Mouse (Mus musculus) T-helper 2 cell (primary cell): ENCODE data around the gene Cnep1r1.

ENCODE experiments used
- in situ Hi-C: fragments of 300-600 bp; cut with MboI, MseI; formaldehyde crosslinking; loops from one replicate; pipeline ENCODE4 v1.15.1; 2025; ENCODE audit warnings: high pct_unique_total_duplicates

The Cnep1r1 gene

GRCm38 (mm10) chr8:88118456-88119036, at the start of gene Cnep1r1:
Cnep1r1 (plus strand) TSS chr8:88118769.
- in situ Hi-C loops: no loop called here

- in situ Hi-C loops: no loop called here
Measured at GRCm38 (mm10) chr8:88082183-88082582, 36.4 kb upstream of the Cnep1r1 start.

GRCm38 (mm10) chr8:88088006-88088405, 30.6 kb upstream of the Cnep1r1 start:
- in situ Hi-C loops: no loop called here

- in situ Hi-C loops: no loop called here
Measured at GRCm38 (mm10) chr8:88091661-88092060, 26.9 kb upstream of the Cnep1r1 start.

- in situ Hi-C loops: no loop called here
Measured at GRCm38 (mm10) chr8:88093367-88093766, 25.2 kb upstream of the Cnep1r1 start.

GRCm38 (mm10) chr8:88098856-88099255, 19.7 kb upstream of the Cnep1r1 start:
- in situ Hi-C loops: no loop called here

GRCm38 (mm10) chr8:88099526-88099925, 19.0 kb upstream of the Cnep1r1 start:
- in situ Hi-C loops: no loop called here

GRCm38 (mm10) chr8:88109241-88109640, 9.3 kb upstream of the Cnep1r1 start:
- in situ Hi-C loops: no loop called here

GRCm38 (mm10) chr8:88119076-88119475, 507 bp downstream of the Cnep1r1 start:
- in situ Hi-C loops: no loop called here

- in situ Hi-C loops: no loop called here
Measured at GRCm38 (mm10) chr8:88124850-88125249, 6.3 kb downstream of the Cnep1r1 start.

GRCm38 (mm10) chr8:88129397-88129796, 10.8 kb downstream of the Cnep1r1 start:
- in situ Hi-C loops: no loop called here

- in situ Hi-C loops: no loop called here
Measured at GRCm38 (mm10) chr8:88130754-88131317, 12.3 kb downstream of the Cnep1r1 start.

- in situ Hi-C loops: loop anchor here (5.0 kb wide), 1 partner anchor 59 kb away; the partner anchor contains the start of gene Tent4b
Measured at GRCm38 (mm10) chr8:88137748-88138484, 19.3 kb downstream of the Cnep1r1 start, which contains the start of gene Heatr3. Heatr3 (plus strand) TSS chr8:88137855.

GRCm38 (mm10) chr8:88139256-88139655, 20.7 kb downstream of the Cnep1r1 start:
- in situ Hi-C loops: loop anchor here (5.0 kb wide), 1 partner anchor 58 kb away; the partner anchor contains the start of gene Tent4b

- in situ Hi-C loops: loop anchor here (5.0 kb wide), 1 partner anchor 211 kb away; no protein-coding TSS in a partner anchor
Measured at GRCm38 (mm10) chr8:88141629-88142028, 23.1 kb downstream of the Cnep1r1 start.

- in situ Hi-C loops: loop anchor here (5.0 kb wide), 1 partner anchor 208 kb away; no protein-coding TSS in a partner anchor
Measured at GRCm38 (mm10) chr8:88144041-88144440, 25.5 kb downstream of the Cnep1r1 start.

- in situ Hi-C loops: no loop called here
Measured at GRCm38 (mm10) chr8:88150910-88151371, 32.4 kb downstream of the Cnep1r1 start.

GRCm38 (mm10) chr8:88160237-88160995, 41.8 kb downstream of the Cnep1r1 start:
- in situ Hi-C loops: loop anchor here (5.0 kb wide), 1 partner anchor 77 kb away; no protein-coding TSS in a partner anchor

GRCm38 (mm10) chr8:88161439-88161838, 42.9 kb downstream of the Cnep1r1 start:
- in situ Hi-C loops: loop anchor here (5.0 kb wide), 1 partner anchor 76 kb away; no protein-coding TSS in a partner anchor

GRCm38 (mm10) chr8:88175264-88175663, 56.7 kb downstream of the Cnep1r1 start:
- in situ Hi-C loops: no loop called here

GRCm38 (mm10) chr8:88177291-88177690, 58.7 kb downstream of the Cnep1r1 start:
- in situ Hi-C loops: no loop called here
